Mouse (Mus musculus) left cerebral cortex, adult 8-10 months (tissue): ENCODE data around the gene Slfn14. TPM values are rescaled to one million over a fixed set of nuclear protein-coding genes. Genes with fewer than 3 reads are reported as not detected.
"Not testable (repeated sequence)": the region's sequence is repeated elsewhere in the genome, so short reads cannot be mapped to it uniquely, and the experiment has no call there.

Experiments used
- DNase-seq, 2 experiments: peaks; one replicate each; pipeline ENCODE4 v3.0.0; 2022; ENCODE audit warnings: low spot score in 2 of 2
- total RNA-seq, 4 experiments: library from RNA; stranded (reverse); gene quantifications; 2 replicates each; pipeline ENCODE4 v1.2.4; 2022

The Slfn14 gene
- total RNA-seq = not detected

- DNase-seq = no peak
These were observed at the start of gene Slfn14 for GRCm38 (mm10) chr11:83286566-83286965. Gene Slfn14, minus strand, starts transcription at chr11:83286726.

GRCm38 (mm10) chr11:83335826-83336225 lies 49.3 kb upstream of the Slfn14 start:
- peak in 1 of 2 experiments; percentile 46 for DNase-seq

GRCm38 (mm10) chr11:83327427-83327826 lies 40.9 kb upstream of the Slfn14 start:
- no peak for DNase-seq

GRCm38 (mm10) chr11:83326692-83327091 lies 40.2 kb upstream of the Slfn14 start:
- not testable (repeated sequence) for DNase-seq

GRCm38 (mm10) chr11:83319048-83319447 lies 32.5 kb upstream of the Slfn14 start:
- no peak for DNase-seq

GRCm38 (mm10) chr11:83312471-83312870 lies 25.9 kb upstream of the Slfn14 start:
- peak in 1 of 2 experiments; percentile 44 for DNase-seq

GRCm38 (mm10) chr11:83306700-83307253 lies 20.3 kb upstream of the Slfn14 start:
- no peak for DNase-seq

GRCm38 (mm10) chr11:83304485-83304884 lies 18.0 kb upstream of the Slfn14 start:
- DNase-seq = no peak

- peak in 1 of 2 experiments; percentile 41 for DNase-seq
These were observed 17.2 kb upstream of the Slfn14 start for GRCm38 (mm10) chr11:83303751-83304150.

GRCm38 (mm10) chr11:83302526-83303251 lies 16.2 kb upstream of the Slfn14 start, which contains the start of gene Pex12:
Gene Pex12, minus strand, starts transcription at chr11:83302586.
- DNase-seq = peak; percentile 91 to 93

GRCm38 (mm10) chr11:83302124-83302523 lies 15.6 kb upstream of the Slfn14 start:
- peak in 1 of 2 experiments; percentile 39 for DNase-seq

GRCm38 (mm10) chr11:83301431-83301831 lies 14.9 kb upstream of the Slfn14 start:
- no peak for DNase-seq

- no peak for DNase-seq
These were observed 13.2 kb upstream of the Slfn14 start for GRCm38 (mm10) chr11:83299724-83300123.

GRCm38 (mm10) chr11:83298225-83299195 lies 12.0 kb upstream of the Slfn14 start, which contains the start of gene Ap2b1:
Gene Ap2b1, plus strand, starts transcription at chr11:83299024.
- peak; percentile 86 to 95 for DNase-seq

- DNase-seq = no peak
These were observed 11.3 kb upstream of the Slfn14 start for GRCm38 (mm10) chr11:83297816-83298215.

- DNase-seq = no peak
These were observed 7.6 kb upstream of the Slfn14 start for GRCm38 (mm10) chr11:83294133-83294532.

GRCm38 (mm10) chr11:83293182-83293581 lies 6.7 kb upstream of the Slfn14 start:
- no peak for DNase-seq

- no peak for DNase-seq
These were observed 5.7 kb upstream of the Slfn14 start for GRCm38 (mm10) chr11:83292251-83292587.

- DNase-seq = peak; percentile 83 to 95
These were observed 5.1 kb upstream of the Slfn14 start for GRCm38 (mm10) chr11:83291375-83292250.

GRCm38 (mm10) chr11:83289633-83290032 lies 3.1 kb upstream of the Slfn14 start:
- no peak for DNase-seq

- DNase-seq = no peak
These were observed 2.5 kb upstream of the Slfn14 start for GRCm38 (mm10) chr11:83289036-83289435.
